Mouse (Mus musculus) C2C12 (cell line): ENCODE measurements around the gene Nova2.

Experiments used
- CTCF ChIP-seq: IDR thresholded peaks from one replicate; pipeline ENCODE4 v1.5.1; 2011; ENCODE audit not compliant: control insufficient read depth, insufficient read depth, insufficient read length
- MYOD1 ChIP-seq: IDR thresholded peaks from one replicate; pipeline ENCODE4 v1.6.1; 2011; ENCODE audit warnings: low read depth; ENCODE audit not compliant: control insufficient read depth, insufficient read length

DNA sequence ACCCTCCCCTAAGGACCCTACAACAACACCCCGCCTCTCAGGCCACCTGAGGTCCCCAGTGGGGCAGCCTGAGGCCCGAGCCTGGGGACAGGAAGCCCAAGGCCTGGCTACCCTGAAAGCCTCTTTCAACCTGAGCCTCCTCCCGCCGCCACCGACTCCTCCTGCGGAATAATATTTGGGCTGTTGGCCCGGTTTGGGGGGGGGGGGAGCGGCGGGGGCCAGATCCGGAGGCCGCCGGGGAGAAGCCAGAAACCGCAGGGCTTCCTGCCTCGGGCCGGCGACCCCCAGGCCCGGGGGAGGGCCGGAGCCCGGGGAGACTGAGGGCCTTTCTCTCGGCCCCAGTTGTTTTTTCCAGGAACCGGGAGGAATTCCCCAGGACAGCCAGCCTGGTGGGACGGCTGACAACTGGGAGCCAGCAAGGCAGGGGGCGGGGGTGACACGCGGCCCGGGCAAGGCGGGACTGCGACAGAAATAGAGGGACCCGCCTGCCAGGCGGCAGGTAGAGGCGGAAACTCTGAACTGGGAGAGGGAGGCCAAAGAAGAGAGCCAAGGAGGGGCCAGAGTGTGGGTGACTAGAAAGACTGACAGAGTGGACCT is 86.4 kb downstream of the Nova2 start:
- TF ChIP-seq CTCF (no peak), MYOD1 (no peak)
